Mouse (Mus musculus) central nervous system, embryonic 14 days (tissue): Measurements from ENCODE around the gene Ear10. TPM values are rescaled to one million over a fixed set of nuclear protein-coding genes. Genes with fewer than 3 reads are reported as not detected.

Experiments
- polyA plus RNA-seq: library from polyadenylated mRNA; depleted of rRNA; stranded (reverse); fragments of >200 nt; gene quantifications from 2 replicates; pipeline ENCODE4 v1.2.3, GENCODE M21; 2012; rRNA removed

Ear10 gene
- polyA plus RNA-seq, result not detected in 2 replicates

DNA sequence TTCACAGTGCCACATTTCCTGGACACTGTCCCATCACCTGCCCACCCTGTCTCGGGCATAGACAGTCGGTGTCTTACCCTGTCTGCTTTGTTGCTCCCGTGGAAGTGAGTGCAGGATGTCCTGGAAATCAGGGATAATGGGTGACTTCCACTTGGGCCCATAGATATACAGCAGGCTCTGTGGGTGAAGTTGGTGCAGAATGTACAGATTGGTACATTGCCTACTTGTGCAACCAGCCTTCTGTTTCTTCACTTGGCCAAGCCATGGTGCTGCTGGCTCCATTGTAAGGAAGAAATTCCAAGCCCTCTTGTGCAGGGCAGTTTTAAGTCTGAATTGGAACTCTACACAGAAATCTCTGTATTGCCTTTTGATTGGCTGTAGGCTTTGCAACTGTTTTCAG lies at the start of gene Ear10:
Gene Ear10 (minus strand): TSS at position 101 of the 400 bp plus-strand sequence.

DNA sequence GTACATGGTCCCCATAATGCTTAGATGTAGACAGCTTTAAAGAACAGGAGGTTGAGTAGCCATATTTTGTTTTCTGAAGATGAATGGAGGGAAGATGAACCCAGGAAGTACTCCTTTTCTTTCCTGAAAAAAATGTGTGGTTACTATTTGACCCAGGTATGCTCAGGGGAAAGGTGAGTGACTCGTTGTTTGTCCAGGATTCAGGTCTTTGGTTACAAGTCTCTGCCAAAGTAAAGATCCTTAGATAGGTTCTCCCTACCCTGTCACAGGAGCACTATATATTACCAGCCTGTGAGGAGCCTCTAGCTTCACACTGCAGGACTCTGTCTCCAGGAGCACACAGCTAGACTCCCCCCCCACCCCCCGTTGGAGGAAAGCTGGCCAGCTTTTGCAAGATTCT lies 33.4 kb upstream of the Ear10 start, which contains the start of gene Ang5:
Gene Ang5 (plus strand): TSS at position 301 of the 400 bp plus-strand sequence.

DNA sequence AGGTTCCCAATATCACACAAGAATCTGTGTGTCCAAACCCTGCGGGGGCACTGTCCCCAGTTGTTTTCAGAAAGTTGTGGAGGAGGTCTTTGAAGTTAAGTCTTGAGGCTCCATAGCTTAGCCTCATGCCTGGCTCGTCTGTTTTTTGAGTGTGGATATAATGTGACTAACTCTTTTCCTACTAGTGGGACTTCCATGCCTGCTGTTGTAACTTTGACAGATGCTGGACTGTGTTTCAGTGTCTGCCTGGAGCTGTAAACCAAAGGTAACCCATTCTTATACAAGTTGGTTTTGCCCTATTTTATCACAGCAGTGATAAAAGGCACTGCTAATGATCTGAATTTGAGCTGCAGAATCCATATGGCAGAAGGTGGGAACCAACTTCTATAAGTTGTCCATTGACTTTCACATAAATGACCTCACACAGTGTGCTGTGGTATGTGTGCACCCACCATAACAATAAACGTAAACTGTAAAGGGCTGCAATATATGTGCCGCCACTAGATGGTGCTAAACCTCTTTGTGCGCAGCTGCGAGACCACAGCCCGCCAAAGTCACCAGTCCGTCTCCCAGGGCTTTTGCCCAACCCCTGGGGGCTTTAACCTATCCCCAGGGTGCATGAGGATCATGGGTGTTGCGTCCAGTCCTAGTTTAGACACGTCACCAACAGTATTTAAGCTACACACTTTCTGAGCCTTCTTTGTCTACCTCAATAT lies 1.5 kb upstream of the Ear10 start, which contains the start of gene Gm8113:
Gene Gm8113 (plus strand): TSS at position 703 of the 716 bp plus-strand sequence.

DNA sequence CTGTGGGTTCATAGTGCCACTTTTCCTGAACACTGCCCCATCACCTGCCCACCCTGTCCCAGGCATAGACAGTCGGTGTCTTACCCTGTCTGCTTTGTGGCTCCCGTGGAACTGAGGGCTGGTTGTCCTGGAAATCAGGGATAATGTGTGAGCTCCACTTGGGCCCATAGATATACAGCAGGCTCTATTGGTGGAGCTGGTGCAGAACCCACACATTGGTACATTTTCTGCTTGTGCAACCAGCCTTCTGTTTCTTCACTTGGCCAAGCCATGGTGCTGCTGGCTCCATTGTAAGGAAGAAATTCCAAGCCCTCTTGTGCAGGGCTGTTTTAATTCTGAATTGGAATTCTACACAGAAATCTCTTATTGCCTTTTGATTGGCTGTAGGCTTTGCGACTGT lies 47.9 kb downstream of the Ear10 start, which contains the start of gene Ear1:
Gene Ear1 (minus strand): TSS at position 101 of the 400 bp plus-strand sequence.

Other genes with a start within 250 kb of the Ear10 start
- gene Gm8165, start 246.4 kb downstream of the Ear10 start, polyA plus RNA-seq, result not detected in 2 replicates
- gene Gm7324, start 225.7 kb downstream of the Ear10 start, polyA plus RNA-seq, result 0.69 and 0.75 TPM in 2 replicates
- gene Gm16506, start 196.1 kb downstream of the Ear10 start, polyA plus RNA-seq, result not detected in 2 replicates
- gene Gm6526, start 175.7 kb downstream of the Ear10 start, polyA plus RNA-seq, result not detected in 2 replicates
- not detected in 2 replicates for gene Gm8180, start 138.8 kb downstream of the Ear10 start, polyA plus RNA-seq
- 0.16 and 0.19 TPM in 2 replicates for gene Ear1, start 48.0 kb downstream of the Ear10 start, polyA plus RNA-seq
- 8.5 and 10.7 TPM in 2 replicates for gene Gm8113, start 1.8 kb upstream of the Ear10 start, polyA plus RNA-seq
- not detected in 2 replicates for gene Ang5, start 33.5 kb upstream of the Ear10 start, polyA plus RNA-seq
- gene Ang6, start 78.7 kb upstream of the Ear10 start, polyA plus RNA-seq, result not detected in 2 replicates
- 0.34 and 0.48 TPM in 2 replicates for gene Ear2, start 179.1 kb upstream of the Ear10 start, polyA plus RNA-seq
- gene Gm3327, start 200.3 kb upstream of the Ear10 start, polyA plus RNA-seq, result not detected in 2 replicates